Mouse (Mus musculus) cerebral cortex, adult 2 months (tissue): ENCODE data around the gene Arl15.

Experiments used
- WGBS: fragments of 180-500 bp; shearing (Covaris S2); methylation state at CpG from one replicate; pipeline ENCODE4 v1.1.7; 2018; 5-methylcytosine and 5-hydroxymethylcytosine counted together

The Arl15 gene

GRCm38 (mm10) chr13:113794039-113794704, at the start of gene Arl15:
Gene Arl15 (plus strand): TSS chr13:113794505.
- WGBS = under 1% methylated on average over 49 of the region's 49 CpGs

GRCm38 (mm10) chr13:113745301-113745700, 49.0 kb upstream of the Arl15 start:
- 53% methylated on average over 2 of the region's 2 CpGs for WGBS

GRCm38 (mm10) chr13:113750766-113751165, 43.5 kb upstream of the Arl15 start:
- WGBS = 81% methylated on average over 5 of the region's 5 CpGs

- WGBS = 85% methylated on average over 9 of the region's 9 CpGs
Observed at GRCm38 (mm10) chr13:113754731-113755689, 39.3 kb upstream of the Arl15 start.

GRCm38 (mm10) chr13:113755779-113756178, 38.5 kb upstream of the Arl15 start:
- 57% methylated on average over 6 of the region's 6 CpGs for WGBS

GRCm38 (mm10) chr13:113761717-113762116, 32.6 kb upstream of the Arl15 start:
- 95% methylated on average over 11 of the region's 11 CpGs for WGBS

GRCm38 (mm10) chr13:113762766-113763516, 31.4 kb upstream of the Arl15 start:
- 95% methylated on average over 14 of the region's 14 CpGs for WGBS

GRCm38 (mm10) chr13:113765411-113765810, 28.9 kb upstream of the Arl15 start:
- WGBS = 55% methylated on average over 3 of the region's 3 CpGs

GRCm38 (mm10) chr13:113769829-113770228, 24.5 kb upstream of the Arl15 start:
- WGBS = 97% methylated on average over 3 of the region's 3 CpGs

- 94% methylated on average over 5 of the region's 5 CpGs for WGBS
Observed at GRCm38 (mm10) chr13:113770340-113770739, 24.0 kb upstream of the Arl15 start.

GRCm38 (mm10) chr13:113771340-113771739, 23.0 kb upstream of the Arl15 start:
- 68% methylated on average over 1 of the region's 1 CpGs for WGBS

- WGBS = 82% methylated on average over 8 of the region's 8 CpGs
Observed at GRCm38 (mm10) chr13:113774799-113775198, 19.5 kb upstream of the Arl15 start.

- WGBS = 65% methylated on average over 10 of the region's 10 CpGs
Observed at GRCm38 (mm10) chr13:113775244-113776140, 18.8 kb upstream of the Arl15 start.

GRCm38 (mm10) chr13:113785803-113786202, 8.5 kb upstream of the Arl15 start:
- 69% methylated on average over 5 of the region's 5 CpGs for WGBS

- 84% methylated on average over 8 of the region's 8 CpGs for WGBS
Observed at GRCm38 (mm10) chr13:113787136-113787535, 7.2 kb upstream of the Arl15 start.

- WGBS = 90% methylated on average over 3 of the region's 3 CpGs
Observed at GRCm38 (mm10) chr13:113790016-113790415, 4.3 kb upstream of the Arl15 start.

GRCm38 (mm10) chr13:113793637-113794036, 668 bp upstream of the Arl15 start:
- WGBS = 55% methylated on average over 9 of the region's 9 CpGs

- 3% methylated on average over 52 of the region's 52 CpGs for WGBS
Observed at GRCm38 (mm10) chr13:113794705-113795655, 675 bp downstream of the Arl15 start.

GRCm38 (mm10) chr13:113797378-113797777, 3.1 kb downstream of the Arl15 start:
- 81% methylated on average over 6 of the region's 6 CpGs for WGBS

- WGBS = 91% methylated on average over 4 of the region's 4 CpGs
Observed at GRCm38 (mm10) chr13:113799361-113799760, 5.1 kb downstream of the Arl15 start.
